Mouse (Mus musculus) heart, embryonic 12.5 days (tissue): ENCODE measurements around the gene Maml3. TPM values are rescaled to one million over a fixed set of nuclear protein-coding genes. Genes with fewer than 3 reads are reported as not detected.

Experiments used
- ATAC-seq: fragments of 200-750 bp; cut with Nextera tagmentation; 2 replicates; pipeline ENCODE4 v1.8.0; 2017; ENCODE audit warnings: moderate TSS enrichment, moderate library complexity; ENCODE audit not compliant: insufficient number of reproducible peaks, low FRiP score
- H3K27ac ChIP-seq: fragments of 300-500 bp; sonication (generic); 2 replicates; pipeline ENCODE4 v1.5.1; 2016; ENCODE audit warnings: mild to moderate bottlenecking, moderate library complexity; ENCODE audit not compliant: poor library complexity, severe bottlenecking
- H3K27me3 ChIP-seq: fragments of 300-500 bp; sonication (generic); replicated peaks from 2 replicates; pipeline ENCODE4 v1.6.1; 2016; ENCODE audit warnings: mild to moderate bottlenecking, moderate library complexity
- H3K36me3 ChIP-seq: fragments of 300-500 bp; sonication (generic); 2 replicates; pipeline ENCODE4 v1.6.1; 2016; ENCODE audit warnings: mild to moderate bottlenecking, moderate library complexity
- H3K4me1 ChIP-seq: fragments of 300-500 bp; sonication (generic); replicated peaks from 2 replicates; pipeline ENCODE4 v1.6.1; 2016; ENCODE audit warnings: mild to moderate bottlenecking
- H3K4me2 ChIP-seq: fragments of 300-500 bp; sonication (generic); 2 replicates; pipeline ENCODE4 v1.6.1; 2016; ENCODE audit warnings: mild to moderate bottlenecking, moderate library complexity
- H3K4me3 ChIP-seq: fragments of 300-500 bp; sonication (generic); 2 replicates; pipeline ENCODE4 v1.5.1; 2016; ENCODE audit warnings: mild to moderate bottlenecking
- H3K9ac ChIP-seq: fragments of 300-500 bp; sonication (generic); 2 replicates; pipeline ENCODE4 v1.6.1; 2016; ENCODE audit warnings: mild to moderate bottlenecking, moderate library complexity
- H3K9me3 ChIP-seq: fragments of 300-500 bp; sonication (generic); replicated peaks from 2 replicates; pipeline ENCODE4 v1.6.1; 2016; ENCODE audit warnings: mild to moderate bottlenecking, moderate library complexity
- WGBS: fragments of 180-500 bp; shearing (Covaris S2); methylation state at CpG from one replicate; pipeline ENCODE4 v1.1.7; 2016; 5-methylcytosine and 5-hydroxymethylcytosine counted together
- polyA plus RNA-seq: library from polyadenylated mRNA; unstranded; fragments of >200 nt; fragmentation: Nextera tagmentation; extraction: Ambion mirVana; gene quantifications from 2 replicates; pipeline ENCODE4 v1.2.1, GENCODE M21; 2016

Maml3 gene
- polyA plus RNA-seq, 1 experiment from 2014 or later = 2.6 TPM

DNA sequence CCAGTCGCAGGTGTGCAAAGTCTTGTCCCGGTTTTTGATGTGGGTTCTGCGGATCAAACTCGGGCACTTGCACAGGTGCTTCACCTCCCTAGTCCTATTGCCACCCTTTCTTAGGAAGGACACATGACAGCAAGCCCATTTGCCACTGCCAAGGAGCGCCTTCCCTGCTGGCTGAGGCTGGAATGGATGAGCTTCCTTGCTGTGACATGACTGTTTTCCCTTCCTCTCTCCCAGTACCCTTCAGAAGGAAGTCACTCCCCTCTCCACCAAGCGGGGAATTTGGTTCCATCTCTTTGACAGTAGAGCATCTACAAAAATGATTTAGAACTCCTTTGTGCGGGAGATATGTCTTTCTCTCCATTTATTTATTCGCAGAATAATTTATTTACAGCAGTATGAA is 155.2 kb downstream of the Maml3 start:
- ATAC-seq = no peak
- Histone ChIP-seq H3K4me2 (no peak overlapping the region), H3K4me1 (peaks cover 17% of the 10 kb centered on the region), H3K9ac (no peak overlapping the region), H3K4me3 (no peak overlapping the region), H3K9me3 (no peaks in the 10 kb centered on the region), H3K27me3 (no peaks in the 10 kb centered on the region), H3K36me3 (no peaks in the 10 kb centered on the region), H3K27ac (no peak overlapping the region)
- WGBS = 79% methylated on average over 8 of the region's 8 CpGs

- no peaks in the 10 kb centered on the region for H3K36me3 ChIP-seq
- peaks cover 13% of the 10 kb centered on the region for H3K4me1 ChIP-seq
- H3K9me3 ChIP-seq = no peaks in the 10 kb centered on the region
- H3K4me2 ChIP-seq = no peak overlapping the region
- H3K27me3 ChIP-seq = no peaks in the 10 kb centered on the region
- H3K9ac ChIP-seq = no peak overlapping the region
- no peak for ATAC-seq
- 71% methylated on average over 3 of the region's 3 CpGs for WGBS
- no peak overlapping the region for H3K4me3 ChIP-seq
- H3K27ac ChIP-seq = no peak overlapping the region
These were observed 157.7 kb downstream of the Maml3 start for GRCm38 (mm10) chr3:51947168-51947567.

DNA sequence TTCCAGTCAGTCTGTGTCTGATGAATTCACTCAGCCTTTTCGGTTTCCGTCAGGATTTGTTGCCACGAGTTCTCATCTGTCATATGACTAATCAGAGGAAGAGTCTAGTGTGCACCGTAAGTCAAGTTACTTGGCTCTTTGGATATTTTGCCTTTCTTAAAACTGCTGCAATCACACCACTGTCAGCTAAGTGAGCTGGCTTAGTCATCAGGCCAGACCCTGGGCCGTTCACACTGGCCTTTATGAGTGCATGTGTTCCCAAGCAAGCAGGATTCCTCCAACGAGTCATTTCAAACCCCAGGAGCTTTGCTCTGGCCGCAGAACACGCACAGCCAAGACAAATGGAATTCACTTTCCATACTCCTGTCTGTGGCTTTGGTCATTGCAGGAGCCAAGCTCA is 161.2 kb downstream of the Maml3 start:
- no peaks in the 10 kb centered on the region for H3K9me3 ChIP-seq
- no peaks in the 10 kb centered on the region for H3K27me3 ChIP-seq
- no peak overlapping the region for H3K4me2 ChIP-seq
- ATAC-seq = no peak
- no peak overlapping the region for H3K4me3 ChIP-seq
- peaks cover 20% of the 10 kb centered on the region for H3K4me1 ChIP-seq
- WGBS = 63% methylated on average over 8 of the region's 8 CpGs
- H3K9ac ChIP-seq = no peak overlapping the region
- H3K36me3 ChIP-seq = no peaks in the 10 kb centered on the region
- H3K27ac ChIP-seq = no peak overlapping the region

- H3K27me3 ChIP-seq = no peaks in the 10 kb centered on the region
- H3K4me1 ChIP-seq = peaks cover 10% of the 10 kb centered on the region
- no peak overlapping the region for H3K27ac ChIP-seq
- ATAC-seq = no peak
- no peak overlapping the region for H3K9ac ChIP-seq
- no peaks in the 10 kb centered on the region for H3K36me3 ChIP-seq
- 78% methylated on average over 8 of the region's 8 CpGs for WGBS
- H3K4me2 ChIP-seq = no peak overlapping the region
- no peak overlapping the region for H3K4me3 ChIP-seq
- H3K9me3 ChIP-seq = no peaks in the 10 kb centered on the region
These were observed 163.1 kb downstream of the Maml3 start for GRCm38 (mm10) chr3:51941781-51942180.

- H3K4me2 ChIP-seq = no peak overlapping the region
- H3K36me3 ChIP-seq = no peaks in the 10 kb centered on the region
- no peak overlapping the region for H3K4me3 ChIP-seq
- no peak overlapping the region for H3K9ac ChIP-seq
- H3K9me3 ChIP-seq = no peaks in the 10 kb centered on the region
- H3K4me1 ChIP-seq = peaks cover 7% of the 10 kb centered on the region
- 85% methylated on average over 7 of the region's 7 CpGs for WGBS
- H3K27me3 ChIP-seq = no peaks in the 10 kb centered on the region
- ATAC-seq = no peak
- no peak overlapping the region for H3K27ac ChIP-seq
These were observed 165.0 kb downstream of the Maml3 start for GRCm38 (mm10) chr3:51939864-51940263.

DNA sequence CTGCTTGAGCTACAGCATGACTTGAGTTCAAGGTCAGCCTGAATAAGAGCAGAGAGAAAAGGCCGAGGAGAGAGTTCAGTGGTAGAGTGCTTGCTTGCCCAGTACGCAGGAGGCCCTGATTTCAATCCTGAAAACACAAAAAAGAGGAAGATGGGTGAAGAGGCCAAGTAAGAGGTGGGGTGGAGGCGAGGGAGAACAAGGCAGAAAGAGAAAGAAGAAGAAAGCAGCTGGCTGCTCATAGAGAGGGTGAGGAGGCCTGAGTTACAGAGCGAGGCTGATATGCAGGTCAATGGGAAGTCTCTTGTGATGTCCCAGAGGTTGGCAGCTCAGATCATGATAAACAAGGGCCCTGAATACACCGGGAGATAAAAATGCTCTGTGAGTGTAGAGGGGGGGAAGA is 165.8 kb downstream of the Maml3 start:
- no peaks in the 10 kb centered on the region for H3K36me3 ChIP-seq
- WGBS = 51% methylated on average over 5 of the region's 5 CpGs
- no peak overlapping the region for H3K4me3 ChIP-seq
- no peaks in the 10 kb centered on the region for H3K27me3 ChIP-seq
- H3K9me3 ChIP-seq = no peaks in the 10 kb centered on the region
- peaks cover 7% of the 10 kb centered on the region for H3K4me1 ChIP-seq
- no peak overlapping the region for H3K27ac ChIP-seq
- no peak overlapping the region for H3K4me2 ChIP-seq
- no peak for ATAC-seq
- no peak overlapping the region for H3K9ac ChIP-seq

GRCm38 (mm10) chr3:51937176-51937575 is 167.7 kb downstream of the Maml3 start:
- ATAC-seq = no peak
- no peak overlapping the region for H3K4me3 ChIP-seq
- no peaks in the 10 kb centered on the region for H3K9me3 ChIP-seq
- peaks cover 7% of the 10 kb centered on the region for H3K4me1 ChIP-seq
- H3K27me3 ChIP-seq = no peaks in the 10 kb centered on the region
- no peaks in the 10 kb centered on the region for H3K36me3 ChIP-seq
- no peak overlapping the region for H3K9ac ChIP-seq
- no peak overlapping the region for H3K4me2 ChIP-seq
- no peak overlapping the region for H3K27ac ChIP-seq
- 89% methylated on average over 5 of the region's 5 CpGs for WGBS

DNA sequence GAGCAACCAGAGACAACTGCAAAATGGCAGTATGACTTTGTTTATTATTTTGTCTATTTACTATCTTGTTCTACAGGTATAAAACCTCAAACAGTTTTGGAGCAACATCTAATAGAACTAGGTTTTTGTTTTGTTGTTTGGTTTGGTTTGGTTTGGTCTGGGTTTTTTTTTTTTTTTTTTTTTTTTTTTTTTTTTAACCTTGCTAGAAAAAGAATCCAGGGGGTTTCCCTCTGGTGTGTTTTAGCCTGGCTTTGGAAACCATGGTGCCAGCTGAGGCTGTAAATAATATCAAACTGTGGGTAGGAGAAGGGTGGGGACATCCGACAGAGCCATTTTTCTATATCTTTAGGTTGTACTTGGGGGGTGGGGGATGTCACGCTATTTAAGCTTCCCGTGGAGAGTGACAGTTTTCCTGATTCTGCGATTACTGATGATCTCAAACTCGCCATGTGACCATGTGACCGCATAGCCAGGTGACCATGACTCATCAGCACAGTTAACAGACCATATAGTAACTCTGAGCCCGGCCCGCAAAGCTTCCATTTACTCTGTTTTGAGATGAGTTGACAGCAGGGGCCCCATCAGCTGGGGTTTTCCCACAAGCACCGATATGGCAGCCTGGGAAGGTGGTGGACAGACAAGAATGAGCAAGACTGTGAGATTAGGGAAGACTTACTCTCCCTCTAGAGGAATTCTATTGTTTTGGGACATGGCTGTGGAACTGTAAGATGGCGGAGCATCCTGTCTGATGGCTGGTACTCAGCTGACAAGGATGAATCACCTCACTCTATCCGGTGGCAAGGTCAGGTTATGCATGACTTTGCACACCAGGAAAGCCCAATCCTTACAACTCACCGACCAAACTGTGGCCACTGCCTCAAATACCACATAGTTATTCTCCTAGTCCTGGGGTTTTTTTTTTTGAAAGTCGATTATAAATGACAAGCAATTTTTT is 170.1 kb downstream of the Maml3 start:
- Histone ChIP-seq H3K4me2 (no peak overlapping the region), H3K9me3 (no peaks in the 10 kb centered on the region), H3K9ac (no peak overlapping the region), H3K36me3 (no peaks in the 10 kb centered on the region), H3K4me3 (no peak overlapping the region), H3K4me1 (peaks cover 7% of the 10 kb centered on the region), H3K27me3 (no peaks in the 10 kb centered on the region), H3K27ac (no peak overlapping the region)
- 85% methylated on average over 13 of the region's 13 CpGs for WGBS
- ATAC-seq = no peak

DNA sequence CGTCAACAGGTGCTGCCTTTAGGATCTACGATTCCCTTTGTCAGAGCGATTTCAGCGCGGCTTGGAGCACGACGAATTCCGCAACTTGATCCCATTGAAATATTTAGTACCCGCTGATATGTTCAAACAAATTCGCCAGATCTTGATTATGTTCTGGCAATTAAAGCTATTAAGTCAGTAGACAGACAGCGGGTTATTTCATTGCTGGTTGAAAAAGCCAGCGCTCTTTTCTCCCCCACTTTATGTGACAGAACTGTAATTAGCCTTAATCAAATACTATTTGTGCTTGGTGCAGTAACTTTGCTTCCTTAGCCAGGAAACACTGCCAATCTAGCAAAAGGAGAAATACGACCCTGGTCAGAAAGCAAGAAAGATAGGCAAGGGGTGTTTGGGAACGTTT is 176.7 kb downstream of the Maml3 start:
- peaks cover 9% of the 10 kb centered on the region for H3K4me1 ChIP-seq
- H3K4me2 ChIP-seq = no peak overlapping the region
- no peak overlapping the region for H3K4me3 ChIP-seq
- H3K27me3 ChIP-seq = no peaks in the 10 kb centered on the region
- no peaks in the 10 kb centered on the region for H3K9me3 ChIP-seq
- no peak for ATAC-seq
- no peak overlapping the region for H3K27ac ChIP-seq
- H3K36me3 ChIP-seq = no peaks in the 10 kb centered on the region
- H3K9ac ChIP-seq = no peak overlapping the region
- 90% methylated on average over 14 of the region's 14 CpGs for WGBS

DNA sequence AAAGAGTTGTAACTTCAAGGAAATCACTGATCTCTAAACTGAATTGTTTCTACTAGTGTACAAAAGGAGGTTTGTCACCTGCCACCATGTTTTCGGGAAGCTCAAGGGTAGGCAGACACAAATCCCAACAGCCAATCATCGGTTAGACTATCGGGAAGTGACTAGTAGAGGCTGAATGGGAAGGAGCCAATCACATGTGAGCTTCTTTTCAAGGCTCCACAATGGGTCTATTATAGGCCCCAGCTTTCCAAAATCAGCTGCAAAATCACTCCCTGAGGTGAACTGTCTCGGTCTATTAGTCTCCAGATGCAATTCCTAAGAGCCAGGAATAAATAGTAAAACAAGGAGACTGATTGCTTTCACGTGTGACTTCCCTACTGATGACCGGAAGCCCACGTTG is 177.3 kb downstream of the Maml3 start:
- H3K4me1 ChIP-seq = peaks cover 9% of the 10 kb centered on the region
- ATAC-seq = no peak
- 89% methylated on average over 7 of the region's 7 CpGs for WGBS
- H3K9me3 ChIP-seq = no peaks in the 10 kb centered on the region
- no peak overlapping the region for H3K4me3 ChIP-seq
- H3K9ac ChIP-seq = no peak overlapping the region
- H3K27ac ChIP-seq = no peak overlapping the region
- H3K36me3 ChIP-seq = no peaks in the 10 kb centered on the region
- H3K27me3 ChIP-seq = no peaks in the 10 kb centered on the region
- H3K4me2 ChIP-seq = no peak overlapping the region

DNA sequence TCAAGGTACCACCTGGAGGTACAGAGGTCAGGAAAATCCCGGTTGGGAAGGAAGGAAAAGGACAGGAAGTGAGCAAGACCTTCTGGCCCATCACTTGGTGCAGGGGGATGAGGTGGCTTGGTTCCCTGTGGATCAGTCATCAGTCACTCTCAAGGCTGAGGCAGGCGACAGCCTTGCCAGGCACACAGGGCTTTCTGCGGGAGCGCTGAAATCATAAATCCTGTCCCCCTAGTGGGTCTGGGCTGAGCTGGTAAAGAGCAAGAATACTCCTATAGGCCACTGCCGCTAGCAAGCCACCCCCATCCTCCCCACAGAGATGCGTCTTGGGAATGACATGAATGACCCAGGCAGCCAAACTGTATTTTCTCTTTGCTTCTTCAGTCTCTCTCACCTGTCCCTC is 177.8 kb downstream of the Maml3 start:
- no peak for ATAC-seq
- WGBS = 71% methylated on average over 6 of the region's 6 CpGs
- no peak overlapping the region for H3K4me3 ChIP-seq

DNA sequence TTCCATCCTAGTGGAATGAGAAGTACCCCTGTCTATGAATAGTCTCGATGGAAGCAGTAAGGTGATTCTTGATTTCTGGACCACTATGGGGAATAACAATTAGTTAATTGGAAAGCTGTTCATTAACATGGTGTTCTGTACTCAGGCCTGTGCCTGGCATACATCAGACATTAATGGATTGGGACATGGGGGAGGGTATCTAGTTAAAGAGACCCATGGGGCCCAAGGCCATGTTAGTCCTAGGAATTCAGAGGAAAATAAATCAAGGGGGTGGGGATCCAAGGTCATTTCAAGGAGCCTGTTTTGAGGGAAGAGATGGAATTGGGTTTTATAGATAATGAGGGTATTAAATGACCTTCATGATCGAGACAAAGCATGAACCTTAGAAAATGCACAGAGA is 179.1 kb downstream of the Maml3 start:
- Histone ChIP-seq H3K4me3 (no peak overlapping the region), H3K27me3 (no peaks in the 10 kb centered on the region), H3K4me2 (no peak overlapping the region), H3K36me3 (no peaks in the 10 kb centered on the region), H3K4me1 (peaks cover 9% of the 10 kb centered on the region), H3K27ac (no peak overlapping the region), H3K9me3 (no peaks in the 10 kb centered on the region), H3K9ac (no peak overlapping the region)
- ATAC-seq = no peak
- 71% methylated on average over 2 of the region's 2 CpGs for WGBS

More for the DNA sequence above, 177.8 kb downstream of the Maml3 start:
- H3K9ac ChIP-seq = no peak overlapping the region
- H3K36me3 ChIP-seq = no peaks in the 10 kb centered on the region
- no peak overlapping the region for H3K4me2 ChIP-seq
- no peak overlapping the region for H3K27ac ChIP-seq
- H3K9me3 ChIP-seq = no peaks in the 10 kb centered on the region
- peaks cover 9% of the 10 kb centered on the region for H3K4me1 ChIP-seq
- H3K27me3 ChIP-seq = no peaks in the 10 kb centered on the region
